Mouse (Mus musculus) skeletal muscle tissue, adult 2 months (tissue): ENCODE results near the gene Sparcl1.

Source experiments
- DNase-seq: peaks from one replicate; pipeline ENCODE4 v3.0.0-alpha.2; 2012; ENCODE audit warnings: low read depth, low spot score

The Sparcl1 gene

DNA sequence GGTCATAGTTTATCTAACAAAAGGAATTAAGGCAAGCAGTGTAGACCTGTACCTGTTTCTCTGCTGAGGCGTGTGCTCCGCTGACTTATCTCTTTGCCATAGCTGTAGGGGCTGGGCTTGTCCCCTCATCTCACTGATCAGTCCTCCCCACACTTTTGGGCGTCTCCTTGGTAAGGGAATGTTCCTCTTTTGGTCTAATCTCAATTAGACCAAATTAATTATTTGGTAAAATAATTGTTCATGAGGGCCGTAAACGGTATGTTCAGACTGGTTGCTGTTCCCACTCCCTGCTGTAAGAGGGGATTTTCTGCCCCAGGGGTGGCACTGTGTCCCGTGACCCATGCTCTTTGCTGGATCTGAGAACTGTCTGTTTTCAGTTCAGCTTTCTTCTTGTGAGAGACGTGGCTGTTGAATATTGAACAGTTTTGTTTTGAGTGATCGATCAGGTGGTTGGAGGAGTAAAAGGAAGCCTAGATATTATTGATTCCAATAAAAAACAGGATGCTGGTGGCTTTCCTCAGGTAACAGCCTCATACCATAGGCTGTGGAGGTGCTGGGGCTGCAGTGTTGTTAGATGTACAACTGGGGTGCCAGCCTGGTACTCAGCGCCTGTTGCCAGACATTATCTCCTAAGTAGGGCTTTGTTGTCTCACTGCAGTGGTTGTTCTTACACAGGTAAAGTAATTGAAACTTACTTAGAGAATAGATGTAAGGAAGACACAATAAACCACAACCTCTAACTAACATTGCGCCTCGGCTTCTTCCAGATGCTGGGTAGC lies 50.6 kb downstream of the Sparcl1 start:
- no peak for DNase-seq

DNA sequence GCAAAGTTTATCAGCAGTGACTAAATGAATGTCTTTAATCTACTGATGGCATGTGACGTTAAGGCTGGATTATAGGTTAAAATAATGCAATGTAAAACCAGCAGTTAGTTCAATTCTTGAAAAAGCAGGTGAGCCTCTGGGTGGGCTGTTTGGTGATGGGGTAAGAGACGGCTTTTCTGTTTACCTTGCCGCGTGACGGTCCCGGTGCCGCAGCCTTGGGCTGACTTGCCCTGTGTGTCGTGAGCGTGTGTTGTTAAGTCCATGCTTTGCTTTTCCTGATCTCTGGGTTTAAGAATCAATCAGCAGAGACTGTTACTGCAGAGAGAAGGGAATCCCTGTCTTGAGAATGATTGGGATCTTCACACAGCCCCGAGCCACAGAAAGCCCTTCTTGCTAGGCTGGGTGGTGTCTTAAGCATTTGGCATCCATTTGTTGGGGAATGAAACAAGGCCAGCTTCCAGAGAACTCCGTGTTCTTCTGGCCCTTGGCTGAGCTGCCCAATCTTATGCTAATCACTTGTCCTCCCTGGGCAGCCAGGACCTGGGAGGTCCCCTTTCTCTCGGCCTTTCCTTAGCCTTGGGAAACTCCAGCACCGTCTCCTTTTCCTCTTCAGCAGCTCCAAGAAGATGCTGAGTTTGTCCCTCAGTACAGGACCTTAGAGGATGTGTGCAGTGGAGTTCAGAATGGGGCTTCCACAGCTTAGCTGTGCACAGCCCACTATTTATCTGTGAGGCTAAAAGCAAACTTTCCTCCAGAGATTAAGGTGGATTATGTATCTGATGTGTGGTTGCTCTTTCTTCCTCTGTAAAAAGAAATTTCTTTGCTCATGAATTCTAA lies 51.4 kb downstream of the Sparcl1 start:
- DNase-seq, result peak; percentile 73

DNA sequence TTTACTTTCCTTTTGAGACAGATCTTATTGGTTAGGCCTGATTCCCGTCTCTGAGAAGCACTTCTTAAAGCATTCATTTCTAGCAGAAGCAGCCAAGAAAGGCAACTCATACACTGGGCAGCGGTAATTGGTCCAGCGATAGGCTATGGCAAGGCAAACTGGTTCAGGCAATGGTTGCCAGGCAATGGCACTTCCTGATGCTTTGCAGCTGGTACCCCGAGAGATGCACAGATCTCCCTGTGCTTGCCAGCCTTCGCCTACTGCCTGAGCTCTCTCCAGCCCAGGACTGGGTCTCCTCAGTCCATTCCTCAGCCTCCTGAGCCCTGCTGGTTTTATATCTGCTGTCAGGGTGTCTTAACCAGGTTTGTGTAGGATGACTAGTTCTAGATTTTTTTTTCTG lies 53.1 kb downstream of the Sparcl1 start:
- no peak for DNase-seq

DNA sequence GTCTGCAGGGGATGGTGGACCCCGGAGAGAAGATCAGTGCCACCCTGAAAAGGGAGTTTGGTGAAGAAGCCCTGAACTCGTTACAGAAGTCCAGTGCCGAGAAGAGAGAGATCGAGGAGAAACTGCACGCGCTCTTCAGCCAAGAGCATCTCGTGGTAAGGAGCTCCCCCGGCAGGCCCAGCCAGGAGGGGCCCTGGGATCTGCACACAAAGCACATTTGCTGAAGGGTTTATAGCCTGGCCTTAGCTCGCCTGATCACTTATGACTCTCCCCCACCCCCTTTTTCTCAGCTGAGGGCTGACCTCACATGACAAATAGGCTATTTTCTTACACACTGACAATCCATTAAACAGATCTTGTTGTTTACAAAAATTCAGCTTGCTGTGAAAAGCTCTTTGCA lies 53.9 kb downstream of the Sparcl1 start:
- no peak for DNase-seq

DNA sequence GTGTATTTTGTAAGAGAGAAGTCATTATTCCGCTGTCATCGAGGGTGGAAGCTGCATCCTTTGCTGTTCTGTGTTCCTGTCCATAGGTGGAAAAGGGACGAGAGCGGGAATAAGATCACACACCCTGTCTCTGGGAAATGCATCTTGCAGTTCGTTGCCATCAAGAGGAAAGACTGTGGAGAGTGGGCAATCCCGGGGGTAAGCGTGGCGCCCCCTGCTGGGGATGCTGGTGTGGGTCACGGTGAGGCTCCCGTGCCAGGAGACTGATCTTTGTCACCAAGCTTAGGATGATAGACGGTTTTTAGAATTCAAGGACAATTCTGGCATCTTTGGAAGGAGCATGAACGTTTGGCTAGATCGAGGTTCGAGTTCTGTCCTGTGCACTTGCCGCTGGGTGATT lies 55.5 kb downstream of the Sparcl1 start:
- DNase-seq, result no peak

DNA sequence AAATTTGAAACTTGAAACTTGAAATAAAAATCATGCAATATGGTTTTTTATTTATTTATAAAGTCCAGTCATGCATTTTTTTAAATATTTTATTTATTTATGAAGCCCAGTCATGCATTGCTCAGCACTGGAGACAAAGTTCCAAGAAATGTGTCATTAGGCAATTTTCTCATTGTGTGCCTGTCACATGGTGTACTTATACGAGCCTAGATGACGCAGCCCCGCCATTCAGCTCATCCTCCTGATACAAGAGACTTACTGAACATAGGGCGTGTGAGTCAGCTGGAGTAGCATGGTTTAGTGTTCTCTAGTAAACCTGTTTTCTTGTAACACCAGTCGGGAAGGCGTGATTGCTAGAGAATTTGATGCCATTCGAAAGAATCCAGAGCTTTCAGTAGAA lies 57.2 kb downstream of the Sparcl1 start:
- DNase-seq, result no peak

DNA sequence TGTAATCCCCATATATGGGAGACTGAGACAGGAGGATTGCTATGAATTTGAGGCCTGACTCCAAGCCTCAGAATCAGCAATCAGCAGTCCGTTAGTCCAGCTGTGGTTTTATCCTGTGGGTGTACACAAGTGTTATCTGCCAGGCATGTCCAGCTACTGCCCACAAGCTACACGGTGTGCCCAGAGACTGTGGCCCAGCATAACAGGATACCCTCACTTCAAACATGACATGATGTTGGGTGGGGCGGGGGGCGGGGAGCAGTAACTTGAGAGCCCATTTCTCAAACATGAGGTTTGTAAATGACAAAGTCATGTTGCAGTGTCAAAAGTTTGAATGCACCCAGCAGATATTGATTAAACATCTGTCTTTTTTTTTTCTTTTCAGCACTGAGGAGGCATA lies 57.7 kb downstream of the Sparcl1 start:
- DNase-seq, result no peak

DNA sequence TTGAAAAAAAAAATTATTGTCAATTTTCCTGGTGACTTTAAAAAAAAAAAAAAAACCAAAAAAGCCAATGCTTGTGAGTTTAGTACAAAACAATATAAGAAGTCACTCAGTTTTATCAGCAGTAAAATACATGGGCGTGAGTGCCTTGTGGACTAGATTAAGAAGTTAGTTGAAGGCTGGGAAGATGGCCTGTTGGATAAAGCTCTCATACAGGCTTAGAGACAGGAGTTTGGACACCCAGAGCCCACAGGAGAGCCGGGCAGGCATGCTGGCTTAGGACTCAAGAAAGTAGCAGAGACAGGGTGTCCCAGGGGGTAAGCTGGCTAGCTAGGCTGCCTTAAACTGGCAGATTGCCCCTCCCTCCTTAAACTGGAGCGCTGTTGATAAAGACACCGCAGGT lies 58.6 kb downstream of the Sparcl1 start:
- DNase-seq, result no peak

DNA sequence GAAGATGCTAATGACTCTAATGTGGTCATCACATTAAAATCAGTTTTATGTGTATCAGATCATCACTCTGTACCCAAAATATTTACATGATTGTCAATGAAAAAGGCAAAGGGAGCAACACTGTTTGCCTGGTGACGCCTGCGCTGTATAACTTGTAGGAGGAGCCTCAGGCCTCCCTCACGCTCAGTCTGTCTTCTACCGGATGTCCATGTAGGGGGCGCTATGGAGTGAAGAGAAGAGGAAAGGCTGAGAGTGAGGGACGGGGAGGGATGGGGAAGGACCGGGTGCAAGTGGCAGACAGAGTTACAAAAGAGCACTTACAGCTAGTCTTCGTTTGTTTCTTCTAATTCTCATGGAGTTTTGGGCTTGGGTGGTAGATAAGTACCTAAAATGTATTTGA lies 60.6 kb downstream of the Sparcl1 start:
- no peak for DNase-seq

DNA sequence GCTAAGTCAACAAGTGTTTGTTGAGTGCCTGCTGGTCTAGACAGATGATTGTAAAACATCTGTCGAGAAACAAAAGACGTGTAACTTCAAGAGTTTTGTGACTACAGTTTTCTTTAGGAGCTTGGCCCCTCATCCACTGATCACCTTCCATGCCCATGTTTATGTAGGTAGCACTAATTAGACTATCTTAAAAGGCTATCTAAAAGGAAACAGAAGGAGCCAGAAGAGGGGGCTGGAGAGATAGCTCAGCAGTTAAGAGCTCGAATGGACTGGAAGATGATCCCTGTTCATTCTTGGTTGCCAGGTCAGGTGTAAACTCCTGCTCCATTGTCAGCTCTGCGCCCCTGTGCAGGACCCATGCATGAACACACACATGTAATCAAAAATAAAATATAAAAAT lies 65.4 kb downstream of the Sparcl1 start:
- DNase-seq, result no peak

DNA sequence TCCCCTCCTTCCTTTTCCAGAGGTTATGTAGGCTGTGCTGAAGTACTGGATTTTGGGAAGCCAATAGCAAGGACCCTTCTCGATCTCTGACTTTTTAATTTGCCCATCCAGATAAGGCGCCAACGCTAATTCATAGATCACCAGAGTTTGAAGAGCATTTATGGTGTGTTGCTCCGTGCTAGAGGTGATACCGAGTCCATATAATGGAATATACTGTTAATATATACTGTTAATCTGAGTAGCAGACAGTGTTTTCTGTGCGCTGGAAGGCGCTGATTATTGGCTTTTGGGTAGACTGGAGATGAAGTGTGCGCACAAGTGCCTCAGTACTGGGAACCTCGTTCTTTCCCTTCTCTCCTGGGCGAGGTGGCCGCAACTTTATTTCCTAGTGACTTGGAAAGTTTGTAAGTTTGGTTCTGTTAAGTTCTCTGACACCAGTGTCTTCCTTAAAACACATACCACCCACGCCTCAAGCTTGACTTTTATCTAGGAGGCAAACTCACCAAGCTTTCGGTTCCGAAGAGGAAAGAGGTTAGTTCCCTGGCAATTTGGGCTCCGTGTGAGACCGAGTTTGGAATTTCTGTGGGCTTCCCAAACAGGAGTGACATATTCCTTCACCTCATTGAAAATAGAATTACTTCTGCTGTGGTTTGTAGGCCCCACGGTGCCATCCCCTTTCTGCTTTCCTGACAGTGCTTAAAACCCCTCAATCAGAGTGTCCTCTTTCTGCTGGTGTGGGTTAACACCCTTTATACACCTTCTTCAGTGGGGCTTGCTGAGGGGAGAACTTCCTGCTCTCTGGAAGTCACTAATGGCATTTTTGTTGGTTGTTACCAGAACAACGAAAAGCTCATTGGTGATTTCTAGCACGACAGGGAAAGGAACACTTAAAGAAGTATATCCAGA lies 66.1 kb downstream of the Sparcl1 start:
- DNase-seq, result no peak

DNA sequence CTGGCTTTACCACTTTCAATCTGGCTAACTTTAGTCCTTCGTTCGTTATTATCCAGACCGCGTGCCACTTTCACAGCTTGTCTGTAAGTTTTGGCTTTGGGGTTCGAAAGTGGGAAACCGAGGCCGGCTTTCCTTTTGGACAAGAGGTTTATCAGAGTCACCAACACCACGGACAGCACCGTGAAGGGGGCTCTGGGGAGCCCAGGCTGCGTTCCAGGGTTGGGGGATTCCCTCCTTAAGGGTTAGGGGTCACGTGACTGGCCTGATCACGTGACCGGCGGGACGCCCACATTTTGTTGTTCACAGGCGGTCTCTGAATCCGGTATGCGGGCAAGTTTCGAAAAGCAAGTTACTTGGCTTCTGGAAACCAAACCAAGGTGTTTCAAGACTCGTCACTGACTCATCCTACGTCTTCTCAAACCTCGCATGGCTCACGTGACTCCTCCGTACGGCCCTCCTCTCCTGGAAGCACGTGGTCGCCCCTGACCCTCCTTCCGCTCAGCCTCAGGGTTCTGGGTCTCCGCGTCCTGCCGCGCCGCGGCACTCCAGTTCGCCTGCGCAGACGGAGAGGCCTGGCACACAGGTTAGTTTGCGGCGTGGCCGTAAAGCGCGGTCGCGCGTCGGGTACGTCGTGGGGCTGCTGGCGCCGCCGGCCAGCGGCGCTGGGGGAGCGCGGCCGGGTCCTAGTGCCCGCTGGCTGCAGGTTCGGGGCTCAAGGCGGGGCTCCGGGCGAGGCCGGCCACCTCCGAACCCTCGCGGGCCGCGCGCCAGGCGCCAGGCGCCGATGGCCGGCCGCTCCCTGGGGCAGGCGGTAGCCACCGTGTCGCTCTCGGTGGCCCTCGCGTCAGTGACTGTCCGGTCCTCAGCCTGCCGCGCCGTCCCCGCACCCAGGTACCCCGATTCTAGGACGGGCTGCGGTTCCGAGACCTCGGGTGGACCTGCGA lies 67.0 kb downstream of the Sparcl1 start, which contains the start of gene Nudt9:
Gene Nudt9, plus strand, starts transcription at position 51 of the 944 bp plus-strand sequence.
- DNase-seq, result peak; percentile 99

DNA sequence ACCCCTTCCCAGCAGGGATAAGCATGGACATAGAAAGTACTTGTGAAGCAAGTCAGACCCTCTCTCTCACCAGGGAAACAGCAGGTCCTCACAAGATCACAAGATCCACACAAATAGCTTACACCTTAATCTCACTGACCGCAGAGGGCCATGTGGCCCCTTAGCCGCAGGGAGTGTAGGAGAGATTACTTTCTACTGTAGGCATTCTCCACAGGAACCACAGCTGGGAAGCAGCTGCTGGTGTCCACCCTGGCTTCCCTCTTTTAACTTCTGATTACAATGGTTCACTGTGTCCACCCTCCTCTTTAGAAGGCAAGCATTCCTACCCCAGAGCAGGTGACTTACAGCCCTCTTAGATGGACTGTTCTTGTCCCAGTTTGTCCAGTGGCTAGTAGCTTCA lies 69.8 kb downstream of the Sparcl1 start:
- DNase-seq, result no peak

DNA sequence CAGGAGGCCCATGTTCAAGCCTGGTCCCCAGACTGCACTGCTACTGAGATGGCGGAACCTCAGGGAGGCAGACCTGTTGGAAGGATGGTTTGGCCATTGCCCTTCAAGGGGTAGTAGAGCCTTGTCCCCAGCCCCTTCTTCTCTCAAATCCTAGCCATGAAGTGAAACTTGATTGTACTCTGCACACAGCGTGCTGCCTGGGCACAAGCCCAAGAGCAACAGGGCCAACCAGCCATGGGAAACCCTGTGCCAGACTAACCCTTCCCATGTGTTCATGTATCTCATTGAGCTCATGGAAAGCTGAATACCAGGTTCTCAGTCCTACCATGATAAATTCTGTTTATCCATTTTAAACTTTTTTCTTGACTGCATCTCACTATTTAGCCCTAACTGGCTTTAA lies 70.6 kb downstream of the Sparcl1 start:
- DNase-seq, result no peak

DNA sequence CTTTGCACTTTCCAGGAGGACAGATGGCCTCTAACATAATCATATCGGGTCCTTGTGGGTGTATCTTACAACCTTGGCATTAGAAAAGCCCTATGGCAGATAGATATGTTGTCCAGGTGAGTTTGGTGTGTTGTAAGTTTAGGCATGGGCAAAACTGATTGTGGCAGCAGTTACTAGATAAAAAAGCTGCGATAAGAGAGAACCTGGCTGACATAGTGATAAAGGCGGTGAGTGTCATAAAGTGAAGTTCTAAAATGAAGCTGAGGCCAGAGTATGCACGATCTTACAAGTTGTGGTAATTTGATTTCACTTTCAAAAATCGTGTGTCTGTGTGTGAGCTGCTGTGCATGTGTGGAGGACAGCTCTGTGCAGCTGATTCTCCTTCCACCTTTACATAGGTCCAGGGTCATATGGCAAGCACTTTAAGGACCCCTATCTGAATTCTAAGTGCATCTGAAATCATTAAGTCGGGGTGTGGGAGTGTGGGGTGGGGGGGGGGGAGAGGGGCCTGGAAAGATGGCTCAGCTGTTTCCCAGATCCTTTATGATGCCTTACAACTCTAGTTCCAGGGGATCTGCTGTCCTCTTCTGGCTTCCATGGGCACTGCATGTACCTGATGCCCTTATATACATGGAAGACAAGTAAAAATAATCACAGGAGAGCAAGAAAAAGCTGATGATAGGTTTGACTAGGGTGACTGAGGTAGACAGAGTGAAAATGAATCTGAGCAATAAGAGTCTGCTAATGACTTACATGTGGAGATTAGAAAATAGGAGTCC lies 74.2 kb downstream of the Sparcl1 start:
- DNase-seq, result no peak

DNA sequence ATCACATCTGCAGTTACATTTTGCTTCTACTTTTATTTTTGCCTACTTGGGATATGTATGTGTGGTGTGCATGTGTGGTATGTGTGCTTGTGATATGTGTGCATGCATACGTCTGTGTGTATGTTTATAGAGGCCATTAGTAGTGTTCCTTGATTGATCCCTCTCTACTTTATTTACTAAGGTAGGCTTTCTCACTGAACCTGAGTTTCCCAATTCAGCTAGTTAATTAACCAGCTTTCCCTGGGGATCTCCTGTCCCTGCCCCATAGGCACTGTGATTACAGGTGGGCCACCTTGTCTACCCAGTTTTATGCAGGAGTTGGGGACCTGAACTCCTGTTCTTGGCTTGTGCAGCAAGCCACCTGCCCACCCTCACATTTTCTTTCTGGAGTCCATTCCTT lies 76.8 kb downstream of the Sparcl1 start:
- no peak for DNase-seq

DNA sequence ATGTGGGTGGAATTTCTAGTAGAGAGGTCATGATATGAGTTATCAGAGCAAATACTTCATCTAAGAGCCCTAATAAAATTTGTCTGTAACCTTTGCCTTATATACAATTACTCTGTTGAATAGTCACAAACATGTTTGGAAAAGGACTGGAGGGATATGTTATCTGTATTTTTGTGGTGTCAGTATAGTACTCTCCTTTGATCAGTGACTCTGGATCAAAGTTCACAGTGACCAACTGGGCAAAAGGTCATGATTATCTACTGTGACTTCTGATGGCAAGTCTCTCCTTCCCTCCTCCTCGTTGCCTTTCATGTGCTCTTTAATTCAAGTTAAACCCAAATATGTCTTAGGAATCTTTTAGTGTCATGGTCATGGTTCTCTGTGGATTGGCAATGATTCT lies 77.7 kb downstream of the Sparcl1 start:
- no peak for DNase-seq

DNA sequence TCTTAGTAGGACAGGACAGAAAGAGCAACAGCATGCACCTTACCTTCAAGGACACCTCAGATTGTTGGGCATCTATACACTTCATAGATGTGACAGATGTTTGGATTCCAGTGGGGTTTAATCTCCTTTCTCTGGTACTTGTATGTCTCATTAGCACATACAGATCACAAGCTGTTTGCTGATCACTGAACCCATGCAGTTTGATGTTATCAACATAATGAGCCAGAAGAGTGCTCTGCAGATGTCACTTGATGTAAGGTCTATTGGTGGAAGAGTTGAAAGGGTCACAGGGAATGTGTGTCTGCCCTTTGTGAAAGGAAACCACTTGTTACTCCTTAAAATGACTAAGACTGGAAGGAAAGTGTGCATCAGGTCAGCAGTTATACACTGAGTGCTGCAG lies 78.5 kb downstream of the Sparcl1 start:
- DNase-seq, result no peak

DNA sequence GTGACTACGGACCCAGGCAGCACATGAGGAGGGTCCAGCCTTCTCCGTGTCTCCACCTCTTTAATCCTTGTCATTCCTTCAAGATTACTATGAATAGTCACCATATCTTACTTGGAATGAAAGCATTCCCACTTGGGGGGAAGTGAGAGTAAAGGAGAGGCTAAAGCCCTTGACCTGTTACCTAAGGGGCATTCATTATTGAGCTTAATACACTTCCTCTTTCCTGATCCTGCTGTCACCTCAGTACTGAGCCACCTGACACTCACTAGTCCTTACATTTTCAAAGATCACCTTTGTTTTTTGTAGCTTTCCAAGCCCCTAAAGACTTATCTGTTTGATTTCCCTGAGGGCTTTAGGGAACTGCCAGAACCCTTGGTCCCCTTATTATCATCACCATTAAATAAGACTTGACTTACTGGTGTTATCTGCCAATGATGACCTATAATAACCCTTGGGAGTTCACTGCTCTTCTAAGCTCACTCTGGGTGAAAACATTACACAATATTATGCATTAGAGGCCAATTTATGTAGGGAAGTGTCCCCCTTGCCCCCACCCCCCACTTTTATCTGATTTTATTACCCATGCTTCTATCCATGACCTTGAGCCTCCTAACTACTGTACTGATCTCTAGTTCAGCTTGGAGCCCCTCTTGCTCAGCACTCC lies 81.0 kb downstream of the Sparcl1 start:
- DNase-seq, result no peak
